Mouse (Mus musculus): ENCODE results near the gene Csad. TPM values are rescaled to one million over a fixed set of nuclear protein-coding genes. Genes with fewer than 3 reads are reported as not detected.

Gene Csad
- polyA plus RNA-seq, 1 experiment from 2014 or later = 78.1 TPM

GRCm38 (mm10) chr15:102210816-102211215 is 6.3 kb upstream of the Csad start:
- ATAC-seq (ENCODE audit: borderline replicate concordance, extremely low read depth, low FRiP score, low TSS enrichment) = no peak
- H3K27me3 ChIP-seq = no peaks in the 10 kb centered on the region
- 86% methylated on average over 4 of the region's 4 CpGs for WGBS

GRCm38 (mm10) chr15:102209114-102209513 is 4.6 kb upstream of the Csad start:
- no peak for ATAC-seq (ENCODE audit: borderline replicate concordance, extremely low read depth, low FRiP score, low TSS enrichment)
- H3K9ac ChIP-seq = no peak overlapping the region
- no peak overlapping the region for H3K4me3 ChIP-seq
- no peak overlapping the region for H3K27ac ChIP-seq
- no peaks in the 10 kb centered on the region for H3K27me3 ChIP-seq
- H3K36me3 ChIP-seq = peaks cover 76% of the 10 kb centered on the region
- H3K4me2 ChIP-seq = no peak overlapping the region
- no peaks in the 10 kb centered on the region for H3K9me3 ChIP-seq
- peaks cover 30% of the 10 kb centered on the region for H3K4me1 ChIP-seq
- 87% methylated on average over 8 of the region's 8 CpGs for WGBS

More at GRCm38 (mm10) chr15:102210816-102211215, 6.3 kb upstream of the Csad start:
- Histone ChIP-seq H3K4me1 (peaks cover 17% of the 10 kb centered on the region), H3K9ac (no peak overlapping the region), H3K4me2 (no peak overlapping the region), H3K36me3 (peaks cover 86% of the 10 kb centered on the region), H3K4me3 (no peak overlapping the region), H3K9me3 (no peaks in the 10 kb centered on the region), H3K27ac (no peak overlapping the region)

DNA sequence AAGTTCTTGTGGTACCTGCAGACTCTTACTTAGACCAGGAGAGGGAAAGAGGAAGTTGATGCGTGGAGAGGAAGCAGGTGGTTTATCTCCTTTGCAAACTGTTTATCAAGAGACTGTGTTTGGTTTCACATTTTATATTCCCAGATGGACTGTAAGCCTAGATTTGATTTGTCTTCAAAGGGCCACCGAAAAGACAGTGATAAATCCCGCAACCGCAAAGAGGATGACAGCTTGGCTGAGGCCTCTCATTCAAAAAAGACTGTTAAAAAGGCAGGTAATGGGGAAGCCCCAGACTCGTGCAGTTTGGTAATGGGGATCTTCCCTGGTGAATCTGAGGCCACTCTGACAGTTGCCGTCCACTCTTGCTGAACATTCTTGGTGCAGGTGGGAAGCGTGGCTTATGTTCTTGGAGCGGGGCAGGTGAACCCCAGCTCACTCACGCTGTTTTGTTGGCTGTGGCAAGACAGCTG is 3.6 kb upstream of the Csad start:
- H3K4me3 ChIP-seq = no peak overlapping the region
- 75% methylated on average over 9 of the region's 9 CpGs for WGBS
- H3K27ac ChIP-seq = no peak overlapping the region
- no peaks in the 10 kb centered on the region for H3K27me3 ChIP-seq
- H3K4me1 ChIP-seq = peaks cover 30% of the 10 kb centered on the region
- H3K9me3 ChIP-seq = no peaks in the 10 kb centered on the region
- no peak overlapping the region for H3K4me2 ChIP-seq
- H3K9ac ChIP-seq = no peak overlapping the region
- H3K36me3 ChIP-seq = peaks cover 66% of the 10 kb centered on the region
- ATAC-seq (ENCODE audit: borderline replicate concordance, extremely low read depth, low FRiP score, low TSS enrichment) = no peak

- H3K9me3 ChIP-seq = no peaks in the 10 kb centered on the region
- H3K4me2 ChIP-seq = no peak overlapping the region
- no peaks in the 10 kb centered on the region for H3K27me3 ChIP-seq
- peaks cover 58% of the 10 kb centered on the region for H3K36me3 ChIP-seq
- peaks cover 36% of the 10 kb centered on the region for H3K4me1 ChIP-seq
- H3K9ac ChIP-seq = no peak overlapping the region
- H3K4me3 ChIP-seq = no peak overlapping the region
- WGBS = 77% methylated on average over 3 of the region's 3 CpGs
- no peak for ATAC-seq (ENCODE audit: borderline replicate concordance, extremely low read depth, low FRiP score, low TSS enrichment)
- H3K27ac ChIP-seq = no peak overlapping the region
These were observed 2.8 kb upstream of the Csad start for GRCm38 (mm10) chr15:102207351-102207750.

- Histone ChIP-seq H3K4me1 (peaks cover 40% of the 10 kb centered on the region), H3K27ac (peak overlapping the region; percentile 48)
These were observed 1.3 kb upstream of the Csad start for GRCm38 (mm10) chr15:102205779-102206178.

DNA sequence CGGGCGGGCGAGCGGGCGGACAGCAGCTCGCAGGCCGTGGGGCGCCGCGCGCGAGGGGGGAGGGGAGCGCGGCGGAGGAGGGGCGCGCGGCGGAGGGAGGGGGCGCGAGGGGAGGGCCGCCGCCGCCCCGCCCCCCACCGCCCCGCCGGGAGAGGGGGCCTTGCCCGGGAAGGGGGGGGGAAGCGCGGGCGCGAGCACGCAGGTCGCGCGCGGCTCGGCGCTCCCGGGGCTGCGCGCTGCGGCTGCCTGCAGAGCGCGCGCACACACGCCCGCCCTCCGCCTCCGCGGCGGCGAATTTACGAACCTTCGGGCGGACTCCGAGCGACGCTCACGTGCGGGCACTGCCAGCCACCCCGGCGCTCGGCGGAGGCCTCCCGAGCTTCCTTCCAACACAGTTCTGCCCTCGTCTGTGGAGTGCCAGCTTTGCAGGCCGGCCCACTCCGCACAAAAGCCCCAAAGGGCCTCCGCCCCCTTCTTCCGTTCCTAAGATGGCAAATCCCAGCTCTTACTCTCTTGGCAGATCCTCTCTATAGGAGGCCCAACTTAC is 616 bp downstream of the Csad start:
- peak overlapping the region; percentile 97 for H3K9ac ChIP-seq
- under 1% methylated on average over 28 of the region's 72 CpGs for WGBS
- H3K4me1 ChIP-seq = peaks cover 40% of the 10 kb centered on the region
- no peaks in the 10 kb centered on the region for H3K9me3 ChIP-seq
- peak; percentile 52 for ATAC-seq (ENCODE audit: borderline replicate concordance, extremely low read depth, low FRiP score, low TSS enrichment)
- H3K4me3 ChIP-seq = peak overlapping the region; percentile 91
- H3K4me2 ChIP-seq = peak overlapping the region; percentile 79
- H3K36me3 ChIP-seq = peaks cover 27% of the 10 kb centered on the region
- peak overlapping the region; percentile 100 for H3K27ac ChIP-seq
- H3K27me3 ChIP-seq = no peaks in the 10 kb centered on the region

More at GRCm38 (mm10) chr15:102205779-102206178, 1.3 kb upstream of the Csad start:
- Histone ChIP-seq H3K4me3 (peak overlapping the region; percentile 91), H3K27me3 (no peaks in the 10 kb centered on the region), H3K4me2 (peak overlapping the region; percentile 79), H3K9me3 (no peaks in the 10 kb centered on the region), H3K36me3 (peaks cover 44% of the 10 kb centered on the region), H3K9ac (peak overlapping the region; percentile 31)
- ATAC-seq (ENCODE audit: borderline replicate concordance, extremely low read depth, low FRiP score, low TSS enrichment) = no peak
- 25% methylated on average over 8 of the region's 8 CpGs for WGBS

DNA sequence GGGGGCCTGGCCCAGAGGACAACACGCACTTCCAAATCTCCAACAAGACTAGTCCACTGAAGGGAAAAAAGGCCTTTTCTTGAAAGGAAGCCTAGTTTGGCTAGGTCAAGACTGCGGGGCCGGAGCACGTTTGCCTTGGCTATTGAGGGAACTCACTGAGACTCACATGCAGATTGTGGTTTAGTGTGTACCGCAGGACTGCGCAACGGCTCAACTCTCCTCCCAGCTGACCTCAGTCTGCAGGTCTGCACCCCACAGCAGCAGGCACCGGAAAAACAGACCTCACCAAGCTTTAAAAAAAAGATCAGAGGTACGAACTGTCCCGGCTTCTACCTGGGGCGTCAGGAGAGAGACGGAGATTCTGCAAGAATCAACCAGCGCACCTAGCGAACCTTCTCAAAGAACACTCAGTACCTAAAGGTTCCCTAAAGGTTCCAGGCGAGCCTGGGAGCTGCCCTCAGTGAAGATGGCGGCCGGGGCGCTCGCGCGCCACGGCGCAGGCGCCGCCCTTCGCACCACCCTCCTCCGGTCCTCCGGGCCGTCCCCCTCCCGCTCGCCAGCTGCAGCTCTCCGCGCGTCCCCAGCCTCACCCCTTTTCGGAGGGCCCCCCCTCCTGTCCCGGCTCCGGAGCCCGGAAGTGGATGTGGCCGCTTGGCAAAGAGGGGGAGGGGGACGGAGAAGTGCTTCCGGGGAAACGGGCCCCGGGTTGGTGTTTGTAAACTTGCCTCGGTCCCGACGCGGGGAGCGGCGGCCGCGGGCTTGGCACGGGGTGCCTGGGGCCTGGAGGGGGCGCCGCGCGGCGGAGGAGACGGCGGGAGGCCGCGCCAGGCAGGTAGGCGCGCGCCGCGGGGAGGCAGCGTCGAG is 1.3 kb downstream of the Csad start, which contains the start of gene Zfp740:
Gene Zfp740, plus strand, starts transcription at position 279 of the 864 bp plus-strand sequence.
- Histone ChIP-seq H3K27me3 (no peaks in the 10 kb centered on the region), H3K4me2 (peak within 1 kb of the TSS; percentile 79), H3K36me3 (peaks cover 20% of the 10 kb centered on the region), H3K9me3 (no peaks in the 10 kb centered on the region), H3K9ac (peak within 1 kb of the TSS; percentile 97), H3K27ac (peak within 1 kb of the TSS; percentile 100), H3K4me1 (peaks cover 40% of the 10 kb centered on the region), H3K4me3 (peak within 1 kb of the TSS; percentile 91)
- ATAC-seq (ENCODE audit: borderline replicate concordance, extremely low read depth, low FRiP score, low TSS enrichment) = peak; percentile 96
- WGBS = under 1% methylated on average over 60 of the region's 68 CpGs

GRCm38 (mm10) chr15:102198841-102199240 is 5.7 kb downstream of the Csad start:
- Histone ChIP-seq H3K27me3 (no peaks in the 10 kb centered on the region), H3K4me1 (peaks cover 9% of the 10 kb centered on the region; the same call in 1 of the 2 replicates), H3K36me3 (no peaks in the 10 kb centered on the region), H3K9me3 (no peaks in the 10 kb centered on the region), H3K9ac (no peak overlapping the region), H3K4me3 (no peak overlapping the region), H3K27ac (no peak overlapping the region), H3K4me2 (no peak overlapping the region)
- 55% methylated on average over 4 of the region's 4 CpGs for WGBS
- ATAC-seq (ENCODE audit: borderline replicate concordance, extremely low read depth, low FRiP score, low TSS enrichment) = no peak

- 51% methylated on average over 4 of the region's 4 CpGs for WGBS
- Histone ChIP-seq H3K4me3 (no peak overlapping the region), H3K4me2 (no peak overlapping the region), H3K4me1 (no peaks in the 10 kb centered on the region), H3K9me3 (no peaks in the 10 kb centered on the region), H3K9ac (no peak overlapping the region), H3K27ac (no peak overlapping the region), H3K27me3 (no peaks in the 10 kb centered on the region), H3K36me3 (no peaks in the 10 kb centered on the region)
- no peak for ATAC-seq (ENCODE audit: borderline replicate concordance, extremely low read depth, low FRiP score, low TSS enrichment)
These were observed 9.2 kb downstream of the Csad start for GRCm38 (mm10) chr15:102195373-102195772.

GRCm38 (mm10) chr15:102194439-102194838 is 10.1 kb downstream of the Csad start:
- Histone ChIP-seq H3K36me3 (no peaks in the 10 kb centered on the region), H3K4me2 (no peak overlapping the region), H3K27ac (no peak overlapping the region), H3K9me3 (no peaks in the 10 kb centered on the region), H3K27me3 (no peaks in the 10 kb centered on the region), H3K4me3 (no peak overlapping the region), H3K9ac (no peak overlapping the region), H3K4me1 (no peaks in the 10 kb centered on the region)
- 72% methylated on average over 4 of the region's 4 CpGs for WGBS
- ATAC-seq (ENCODE audit: borderline replicate concordance, extremely low read depth, low FRiP score, low TSS enrichment) = no peak

GRCm38 (mm10) chr15:102193652-102194051 is 10.9 kb downstream of the Csad start:
- ATAC-seq (ENCODE audit: borderline replicate concordance, extremely low read depth, low FRiP score, low TSS enrichment) = no peak
- Histone ChIP-seq H3K9ac (no peak overlapping the region), H3K4me3 (no peak overlapping the region), H3K9me3 (no peaks in the 10 kb centered on the region), H3K4me2 (no peak overlapping the region), H3K36me3 (no peaks in the 10 kb centered on the region), H3K27ac (no peak overlapping the region), H3K4me1 (peaks cover 5% of the 10 kb centered on the region), H3K27me3 (no peaks in the 10 kb centered on the region)
- WGBS = 87% methylated on average over 4 of the region's 4 CpGs

DNA sequence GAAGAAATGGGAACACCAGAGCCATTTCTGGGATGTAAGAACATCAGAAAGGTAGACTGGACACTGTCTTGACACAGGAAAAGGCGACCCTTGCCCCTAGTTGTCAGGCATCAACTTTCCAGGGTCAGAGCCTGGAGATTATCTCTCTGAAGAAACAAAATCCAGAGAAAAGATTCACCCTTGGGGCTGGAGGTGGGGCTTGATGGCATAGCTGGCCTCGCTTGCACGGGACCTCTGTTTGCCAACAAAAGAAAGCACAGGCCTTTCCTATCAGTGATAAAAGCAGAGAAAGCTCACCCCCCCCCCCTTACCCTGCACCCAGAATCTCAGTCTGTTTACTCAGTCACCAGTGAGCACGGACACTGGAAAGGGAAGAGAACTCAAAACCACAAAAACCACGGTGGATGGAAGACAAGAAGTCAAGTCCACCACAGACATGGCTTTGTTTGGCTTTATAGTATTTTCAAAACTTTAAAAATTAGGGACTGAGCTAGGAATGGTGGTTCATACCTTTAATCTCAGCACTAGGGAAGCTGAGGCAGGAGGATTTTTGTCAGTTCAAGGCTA is 11.6 kb downstream of the Csad start:
- H3K4me1 ChIP-seq = peaks cover 13% of the 10 kb centered on the region
- no peaks in the 10 kb centered on the region for H3K27me3 ChIP-seq
- no peaks in the 10 kb centered on the region for H3K9me3 ChIP-seq
- no peak overlapping the region for H3K9ac ChIP-seq
- WGBS = 37% methylated on average over 5 of the region's 5 CpGs
- no peak overlapping the region for H3K4me3 ChIP-seq
- no peak for ATAC-seq (ENCODE audit: borderline replicate concordance, extremely low read depth, low FRiP score, low TSS enrichment)
- no peak overlapping the region for H3K27ac ChIP-seq
- H3K4me2 ChIP-seq = no peak overlapping the region
- no peaks in the 10 kb centered on the region for H3K36me3 ChIP-seq

Data from lung, embryonic 15.5 days (tissue).